Mouse (Mus musculus) intestine, embryonic 15.5 days (tissue): ENCODE measurements around the gene Cyp2t4. TPM values are rescaled to one million over a fixed set of nuclear protein-coding genes. Genes with fewer than 3 reads are reported as not detected.

Experiments
- ATAC-seq: fragments of 200-750 bp; cut with Nextera tagmentation; 2 replicates; pipeline ENCODE4 v1.8.0; 2017; ENCODE audit warnings: moderate TSS enrichment, moderate library complexity
- H3K27ac ChIP-seq: fragments of 300-500 bp; sonication (generic); 2 replicates; pipeline ENCODE4 v1.5.1; 2015; ENCODE audit warnings: mild to moderate bottlenecking, inconsistent platforms
- H3K27me3 ChIP-seq: fragments of 300-500 bp; sonication (generic); replicated peaks from 2 replicates; pipeline ENCODE4 v1.6.1; 2015; ENCODE audit warnings: inconsistent platforms
- H3K36me3 ChIP-seq: fragments of 300-500 bp; sonication (generic); 2 replicates; pipeline ENCODE4 v1.6.1; 2015; ENCODE audit warnings: inconsistent platforms
- H3K4me1 ChIP-seq: fragments of 300-500 bp; sonication (generic); replicated peaks from 2 replicates; pipeline ENCODE4 v1.6.1; 2015; ENCODE audit warnings: inconsistent platforms
- H3K4me2 ChIP-seq: fragments of 300-500 bp; sonication (generic); replicated peaks from 2 replicates; pipeline ENCODE4 v1.6.1; 2015; ENCODE audit warnings: mild to moderate bottlenecking, inconsistent platforms
- H3K4me3 ChIP-seq: fragments of 300-500 bp; sonication (generic); replicated peaks from 2 replicates; pipeline ENCODE4 v1.5.1; 2015; ENCODE audit warnings: inconsistent platforms
- H3K9ac ChIP-seq: fragments of 300-500 bp; sonication (generic); 2 replicates; pipeline ENCODE4 v1.6.1; 2015; ENCODE audit warnings: inconsistent platforms
- H3K9me3 ChIP-seq: fragments of 300-500 bp; sonication (generic); 2 replicates; pipeline ENCODE4 v1.6.1; 2016; ENCODE audit warnings: inconsistent platforms
- WGBS: fragments of 180-500 bp; shearing (Covaris S2); methylation state at CpG from one replicate; pipeline ENCODE4 v1.1.7; 2015; 5-methylcytosine and 5-hydroxymethylcytosine counted together
- polyA plus RNA-seq: library from polyadenylated mRNA; unstranded; fragments of >200 nt; fragmentation: Nextera tagmentation; extraction: Ambion mirVana; gene quantifications from 2 replicates; pipeline ENCODE4 v1.2.1, GENCODE M21; 2015

Gene Cyp2t4
- polyA plus RNA-seq, result 0.09 and 0.16 TPM in 2 replicates

DNA sequence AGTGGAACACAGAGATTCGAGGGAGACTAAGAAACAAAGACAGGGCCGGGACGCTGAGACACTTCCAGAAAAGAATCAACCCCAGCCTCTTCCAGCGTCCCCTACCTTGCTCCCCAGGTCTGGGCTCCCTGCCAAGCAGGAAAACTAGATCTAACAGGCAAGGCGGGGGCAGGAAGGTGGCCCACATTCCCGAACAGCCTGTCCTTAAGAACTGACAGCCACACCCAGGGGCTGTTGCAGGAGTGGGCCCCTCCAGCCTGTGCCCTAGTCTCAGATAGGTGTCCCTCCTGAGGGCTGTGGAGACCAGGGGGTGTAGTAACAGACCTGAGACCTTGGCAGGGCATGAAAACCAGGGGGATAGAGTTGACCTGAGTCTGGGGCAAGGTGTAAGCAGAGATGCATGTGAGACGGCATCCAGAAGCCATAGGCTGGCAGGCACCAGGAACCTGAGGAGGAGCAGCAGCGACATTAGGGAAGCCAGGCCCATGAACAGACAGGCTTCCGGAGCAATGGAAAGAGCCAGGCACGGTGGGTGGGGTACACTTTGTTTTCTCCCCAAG is at the start of gene Cyp2t4:
Cyp2t4 (plus strand) TSS at position 510 of the 560 bp plus-strand sequence.
- Histone ChIP-seq H3K27ac (0 out of 2 replicates have a peak within 1 kb of the TSS, but pooled peaks have one; percentile 27), H3K9me3 (no peaks in the 10 kb centered on the region)
- 52% methylated on average over 10 of the region's 10 CpGs for WGBS

DNA sequence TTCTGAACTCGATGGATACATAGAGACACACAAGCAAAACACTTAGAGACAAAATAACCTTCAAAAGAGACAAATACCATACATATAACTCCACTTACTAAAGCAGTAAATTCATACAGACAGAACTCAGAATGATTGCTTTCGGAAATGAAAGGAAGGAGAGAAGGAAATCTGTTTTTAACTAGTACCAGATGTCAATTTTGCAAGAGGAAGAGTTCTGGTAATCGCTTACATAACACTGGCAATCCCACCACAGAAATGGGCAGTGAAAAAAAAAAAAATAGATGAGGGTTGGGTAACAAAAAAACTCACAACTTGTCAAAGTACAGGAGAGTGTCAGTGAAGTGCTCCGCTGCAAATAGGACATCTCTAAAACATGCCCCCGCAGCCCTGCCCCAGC is 48.6 kb upstream of the Cyp2t4 start:
- no peaks in the 10 kb centered on the region for H3K4me1 ChIP-seq
- H3K4me3 ChIP-seq, result no peak overlapping the region
- H3K4me2 ChIP-seq, result no peak overlapping the region
- ATAC-seq, result no peak
- no peak overlapping the region for H3K27ac ChIP-seq
- H3K36me3 ChIP-seq, result no peaks in the 10 kb centered on the region
- H3K27me3 ChIP-seq, result no peaks in the 10 kb centered on the region
- no peak overlapping the region for H3K9ac ChIP-seq
- no peaks in the 10 kb centered on the region for H3K9me3 ChIP-seq
- WGBS, result 72% methylated on average over 5 of the region's 5 CpGs

More for the DNA sequence above, at the start of gene Cyp2t4:
- Histone ChIP-seq H3K4me3 (no peak within 1 kb of the TSS), H3K36me3 (peaks cover 1% of the 10 kb centered on the region; the same call in 1 of the 2 replicates), H3K27me3 (no peaks in the 10 kb centered on the region), H3K4me1 (peaks cover 4% of the 10 kb centered on the region; the same call in 1 of the 2 replicates), H3K9ac (no peak within 1 kb of the TSS), H3K4me2 (no peak within 1 kb of the TSS; the same call in 1 of the 2 replicates)
- ATAC-seq, result peak; percentile 79

DNA sequence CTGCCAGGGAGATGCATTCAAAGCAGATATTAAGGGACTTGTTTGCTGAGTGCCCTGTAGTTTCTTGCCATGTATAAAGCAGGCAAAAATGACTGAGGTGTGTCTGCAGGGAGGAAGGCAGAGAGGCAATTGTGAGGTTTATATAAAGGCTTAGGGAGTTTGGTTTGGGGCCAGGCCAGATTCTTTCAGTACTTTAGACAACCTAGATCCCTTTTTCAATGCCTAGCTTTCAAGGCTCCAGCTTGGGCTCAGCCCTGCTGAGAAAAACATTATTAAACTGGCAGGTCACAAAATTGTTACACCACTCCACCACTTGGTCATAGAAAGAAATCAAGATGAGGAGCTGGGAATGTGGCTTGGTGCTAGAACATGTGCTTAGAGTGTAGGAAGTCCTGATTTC is 43.2 kb upstream of the Cyp2t4 start:
- H3K27ac ChIP-seq, result no peak overlapping the region
- H3K36me3 ChIP-seq, result no peaks in the 10 kb centered on the region
- no peak overlapping the region for H3K4me3 ChIP-seq
- ATAC-seq, result no peak
- no peaks in the 10 kb centered on the region for H3K4me1 ChIP-seq
- no peaks in the 10 kb centered on the region for H3K27me3 ChIP-seq
- H3K9me3 ChIP-seq, result no peaks in the 10 kb centered on the region
- H3K4me2 ChIP-seq, result no peak overlapping the region
- H3K9ac ChIP-seq, result no peak overlapping the region

DNA sequence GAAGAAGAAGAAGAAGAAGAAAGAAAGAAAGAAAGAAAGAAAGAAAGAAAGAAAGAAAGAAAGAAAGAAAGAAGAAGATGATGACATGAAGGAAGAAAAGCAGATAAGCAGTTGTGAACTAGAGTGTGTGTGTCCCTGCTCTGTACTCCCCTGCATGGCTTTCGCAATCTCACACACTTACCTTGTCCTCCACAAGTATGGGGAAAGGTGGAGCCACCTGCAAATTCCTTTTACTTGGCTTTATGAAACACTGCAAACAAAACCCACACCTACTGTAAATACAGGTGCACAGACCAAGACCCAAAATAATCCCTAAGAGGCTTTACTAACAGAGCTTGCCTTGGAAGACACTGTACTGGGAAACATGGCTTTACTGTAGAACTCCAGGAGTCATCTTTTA is 42.5 kb upstream of the Cyp2t4 start:
- no peak overlapping the region for H3K4me2 ChIP-seq
- no peak for ATAC-seq
- no peaks in the 10 kb centered on the region for H3K9me3 ChIP-seq
- H3K9ac ChIP-seq, result no peak overlapping the region
- H3K36me3 ChIP-seq, result no peaks in the 10 kb centered on the region
- 95% methylated on average over 1 of the region's 1 CpGs for WGBS
- H3K27me3 ChIP-seq, result no peaks in the 10 kb centered on the region
- no peak overlapping the region for H3K27ac ChIP-seq
- H3K4me1 ChIP-seq, result no peaks in the 10 kb centered on the region
- H3K4me3 ChIP-seq, result no peak overlapping the region

DNA sequence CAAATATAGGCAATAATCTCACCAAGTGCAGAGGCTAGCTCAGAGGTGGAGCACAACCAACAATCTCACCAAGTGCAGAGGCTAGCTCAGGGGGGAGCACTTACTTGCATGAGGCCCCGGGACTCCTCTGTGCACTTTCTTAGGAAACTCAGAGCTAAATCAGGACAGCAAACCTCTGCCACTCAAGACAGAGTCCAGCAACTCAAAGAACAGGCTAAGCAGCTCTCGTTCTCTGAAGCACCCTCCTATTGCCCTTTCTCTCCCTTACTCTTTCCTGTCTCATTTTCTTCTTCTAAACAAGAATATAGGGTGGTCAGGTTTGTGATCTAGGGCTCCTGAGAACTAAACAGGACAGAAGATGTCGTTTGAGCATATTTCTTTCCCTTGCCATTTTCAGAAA is 41.5 kb upstream of the Cyp2t4 start:
- Histone ChIP-seq H3K4me3 (no peak overlapping the region), H3K4me2 (no peak overlapping the region), H3K9ac (no peak overlapping the region), H3K9me3 (no peaks in the 10 kb centered on the region), H3K27me3 (no peaks in the 10 kb centered on the region), H3K27ac (no peak overlapping the region), H3K36me3 (no peaks in the 10 kb centered on the region), H3K4me1 (no peaks in the 10 kb centered on the region)
- ATAC-seq, result no peak
- WGBS, result 68% methylated on average over 3 of the region's 3 CpGs

DNA sequence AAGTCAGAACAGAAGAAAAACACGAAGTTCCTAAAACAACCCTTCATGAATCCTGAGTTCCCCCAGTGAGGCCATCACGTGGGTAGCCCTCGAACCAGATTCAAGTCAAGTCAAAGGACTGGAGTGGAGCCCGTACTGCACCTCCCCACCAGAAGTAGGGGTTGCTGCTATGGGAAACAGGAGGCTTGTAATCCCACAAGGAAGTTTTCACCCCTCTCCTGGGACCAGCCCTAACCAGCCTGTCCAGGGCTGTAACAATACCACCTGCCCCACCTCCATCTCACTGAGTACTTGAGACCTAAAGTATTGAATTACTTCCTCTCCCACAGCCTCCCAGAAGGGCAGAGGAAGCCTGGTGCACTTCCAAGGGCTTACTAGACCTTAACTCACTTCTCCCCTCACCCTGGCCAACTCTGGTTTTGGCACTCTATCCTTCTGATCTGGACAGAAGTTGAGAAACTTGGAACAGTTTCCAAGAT is 35.4 kb upstream of the Cyp2t4 start:
- H3K4me1 ChIP-seq, result no peaks in the 10 kb centered on the region
- no peaks in the 10 kb centered on the region for H3K9me3 ChIP-seq
- H3K27me3 ChIP-seq, result no peaks in the 10 kb centered on the region
- 61% methylated on average over 4 of the region's 4 CpGs for WGBS
- ATAC-seq, result no peak
- H3K27ac ChIP-seq, result no peak overlapping the region
- no peaks in the 10 kb centered on the region for H3K36me3 ChIP-seq
- H3K4me3 ChIP-seq, result no peak overlapping the region
- no peak overlapping the region for H3K4me2 ChIP-seq
- no peak overlapping the region for H3K9ac ChIP-seq

DNA sequence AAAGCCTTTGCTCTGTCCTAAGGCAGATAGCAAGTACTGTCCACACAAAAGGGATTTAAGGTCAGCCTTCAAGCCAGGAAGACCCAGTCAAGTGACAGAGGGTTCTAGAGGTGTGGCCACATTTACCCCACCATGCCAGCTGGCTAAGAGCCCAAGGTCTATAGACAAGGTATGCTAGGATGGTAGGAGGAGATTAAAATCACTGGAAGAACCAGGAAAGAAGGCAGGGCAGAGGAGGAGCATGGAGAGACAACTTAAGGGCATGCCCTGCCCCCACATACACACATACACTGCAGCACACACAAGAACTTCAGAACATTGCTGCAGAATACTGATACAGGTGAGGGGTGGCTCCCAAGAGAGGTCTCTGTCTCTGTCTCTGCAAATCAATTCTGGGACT is 33.8 kb upstream of the Cyp2t4 start, which contains the start of gene Cyp2f2:
Cyp2f2 (plus strand) TSS at position 234 of the 400 bp plus-strand sequence.
- H3K27me3 ChIP-seq, result no peaks in the 10 kb centered on the region
- H3K4me3 ChIP-seq, result no peak within 1 kb of the TSS
- H3K9ac ChIP-seq, result no peak within 1 kb of the TSS
- H3K27ac ChIP-seq, result no peak within 1 kb of the TSS
- no peaks in the 10 kb centered on the region for H3K9me3 ChIP-seq
- no peaks in the 10 kb centered on the region for H3K4me1 ChIP-seq
- H3K36me3 ChIP-seq, result no peaks in the 10 kb centered on the region
- no peak for ATAC-seq
- no peak within 1 kb of the TSS for H3K4me2 ChIP-seq

DNA sequence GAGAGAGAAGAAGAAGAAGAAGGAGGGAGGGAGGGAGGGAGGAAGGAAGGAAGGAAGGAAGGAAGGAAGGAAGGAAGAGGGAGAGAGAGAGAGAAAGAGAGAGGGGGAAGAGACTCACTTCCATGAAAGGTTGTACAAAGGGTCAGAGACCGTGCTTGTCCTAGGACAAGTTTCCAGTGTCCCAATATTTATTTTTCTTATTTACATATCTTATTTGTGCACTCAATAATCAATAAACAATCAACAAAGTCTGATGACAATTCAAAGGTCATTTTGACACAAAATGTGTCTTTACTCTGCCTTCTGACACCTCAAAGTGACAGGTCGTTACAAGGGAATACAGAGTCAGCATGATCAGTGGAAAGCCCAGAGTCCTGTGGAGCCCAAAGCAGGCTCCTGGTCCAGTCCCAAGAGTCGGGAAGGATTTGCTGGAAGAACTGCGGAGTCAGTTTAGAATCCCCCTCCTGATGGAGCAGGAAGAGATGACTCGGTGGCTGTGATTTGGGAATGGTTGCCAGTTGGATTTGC is 29.1 kb upstream of the Cyp2t4 start:
- no peaks in the 10 kb centered on the region for H3K4me1 ChIP-seq
- H3K27ac ChIP-seq, result no peak overlapping the region
- H3K27me3 ChIP-seq, result no peaks in the 10 kb centered on the region
- H3K9ac ChIP-seq, result no peak overlapping the region
- H3K4me3 ChIP-seq, result no peak overlapping the region
- no peak for ATAC-seq
- H3K36me3 ChIP-seq, result no peaks in the 10 kb centered on the region
- H3K4me2 ChIP-seq, result no peak overlapping the region
- H3K9me3 ChIP-seq, result no peaks in the 10 kb centered on the region
- 69% methylated on average over 5 of the region's 5 CpGs for WGBS

DNA sequence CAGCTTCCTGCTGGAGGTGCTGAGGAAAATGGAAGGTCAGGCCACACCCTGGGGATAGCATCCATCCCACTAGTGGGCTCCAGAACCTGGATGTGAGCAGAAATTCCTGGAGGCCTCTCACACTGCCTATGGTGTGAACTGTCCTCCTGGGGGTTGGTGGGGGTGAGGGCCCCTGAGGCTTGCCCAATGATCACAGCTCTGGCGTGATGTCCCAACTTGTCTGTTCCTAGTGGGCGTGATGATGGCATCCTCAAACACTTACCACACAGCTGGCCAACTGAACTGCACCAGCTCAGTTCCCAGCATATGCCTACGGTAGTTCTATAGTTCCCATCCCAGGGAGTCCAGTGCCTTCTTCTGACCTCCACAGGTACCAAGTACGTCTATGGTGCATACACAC is 28.5 kb upstream of the Cyp2t4 start:
- 81% methylated on average over 4 of the region's 4 CpGs for WGBS

DNA sequence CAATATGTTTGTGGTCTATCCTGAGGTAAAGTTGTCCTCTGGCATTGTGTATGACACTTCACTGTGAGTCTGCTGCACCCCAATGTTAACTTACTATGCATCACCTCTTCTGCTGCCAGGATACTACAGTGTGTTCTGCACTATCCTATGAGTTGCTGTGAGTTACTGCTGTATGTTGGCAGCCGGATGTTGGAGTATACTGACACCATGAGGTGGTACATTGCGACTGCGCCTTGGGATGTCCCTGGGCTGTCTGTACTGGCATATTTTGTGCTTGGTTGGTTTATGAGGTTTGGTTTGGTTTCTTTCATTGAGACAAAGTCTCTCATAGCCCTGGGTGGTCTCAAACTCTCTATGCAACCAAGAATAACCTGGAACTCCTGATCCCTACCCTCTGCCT is 25.4 kb upstream of the Cyp2t4 start:
- ATAC-seq, result peak; percentile 49; the same call in 1 of the 2 replicates
- Histone ChIP-seq H3K36me3 (no peaks in the 10 kb centered on the region), H3K9me3 (no peaks in the 10 kb centered on the region), H3K4me3 (no peak overlapping the region), H3K27ac (no peak overlapping the region), H3K9ac (no peak overlapping the region), H3K4me1 (0 out of 2 replicates have a peak, but pooled peaks cover 3% of the 10 kb centered on the region), H3K4me2 (no peak overlapping the region), H3K27me3 (no peaks in the 10 kb centered on the region)
- 49% methylated on average over 3 of the region's 3 CpGs for WGBS

More for the DNA sequence above, 28.5 kb upstream of the Cyp2t4 start:
- ATAC-seq, result no peak
- Histone ChIP-seq H3K4me1 (no peaks in the 10 kb centered on the region), H3K4me2 (no peak overlapping the region), H3K9me3 (no peaks in the 10 kb centered on the region), H3K27ac (no peak overlapping the region), H3K27me3 (no peaks in the 10 kb centered on the region), H3K36me3 (no peaks in the 10 kb centered on the region), H3K4me3 (no peak overlapping the region), H3K9ac (no peak overlapping the region)

DNA sequence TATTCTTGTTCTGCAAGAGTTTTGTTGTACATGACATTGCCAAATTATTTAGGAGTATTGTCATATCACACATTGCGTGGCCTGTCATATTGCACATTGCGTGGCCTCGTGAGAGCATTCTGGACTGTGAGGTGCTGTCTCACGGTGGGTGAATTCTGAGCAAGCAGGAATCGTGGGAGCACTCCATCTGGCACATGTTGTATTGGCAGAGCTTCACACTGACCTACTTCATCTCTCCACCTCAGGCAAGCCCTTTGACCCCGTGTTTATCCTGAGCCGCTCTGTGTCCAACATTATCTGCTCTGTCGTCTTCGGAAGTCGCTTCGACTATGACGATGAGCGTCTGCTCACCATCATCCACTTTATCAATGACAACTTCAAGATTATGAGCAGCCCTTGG is 24.6 kb upstream of the Cyp2t4 start:
- H3K9me3 ChIP-seq, result no peaks in the 10 kb centered on the region
- no peak overlapping the region for H3K27ac ChIP-seq
- no peak overlapping the region for H3K9ac ChIP-seq
- no peaks in the 10 kb centered on the region for H3K27me3 ChIP-seq
- no peak overlapping the region for H3K4me3 ChIP-seq
- 0 out of 2 replicates have a peak, but pooled peaks cover 5% of the 10 kb centered on the region for H3K4me1 ChIP-seq
- ATAC-seq, result no peak
- H3K36me3 ChIP-seq, result no peaks in the 10 kb centered on the region
- H3K4me2 ChIP-seq, result no peak overlapping the region
- 61% methylated on average over 13 of the region's 13 CpGs for WGBS

DNA sequence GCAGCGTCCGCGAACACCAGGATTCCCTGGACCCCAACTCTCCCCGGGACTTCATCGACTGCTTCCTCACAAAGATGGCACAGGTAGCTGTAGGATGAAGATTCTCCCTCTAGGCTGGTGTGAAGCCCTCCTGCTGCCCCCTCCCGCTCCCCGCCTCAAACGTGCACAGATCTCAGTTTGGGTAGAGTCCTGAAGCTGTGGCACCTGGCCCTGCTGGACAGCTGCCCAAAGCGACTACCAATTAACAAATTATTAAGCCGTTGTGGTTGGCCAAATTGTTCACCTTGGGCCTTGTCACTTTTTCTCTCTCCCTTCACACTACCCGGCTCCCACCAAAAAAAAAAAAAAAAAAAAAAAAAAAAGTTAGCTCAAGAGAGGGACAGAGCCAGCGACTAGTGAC is 23.7 kb upstream of the Cyp2t4 start:
- no peak overlapping the region for H3K9ac ChIP-seq
- no peak overlapping the region for H3K4me2 ChIP-seq
- no peaks in the 10 kb centered on the region for H3K9me3 ChIP-seq
- 87% methylated on average over 12 of the region's 12 CpGs for WGBS
- H3K27ac ChIP-seq, result no peak overlapping the region
- H3K4me1 ChIP-seq, result 0 out of 2 replicates have a peak, but pooled peaks cover 5% of the 10 kb centered on the region
- ATAC-seq, result no peak
- no peak overlapping the region for H3K4me3 ChIP-seq
- H3K36me3 ChIP-seq, result no peaks in the 10 kb centered on the region
- no peaks in the 10 kb centered on the region for H3K27me3 ChIP-seq
